Mouse (Mus musculus) liver, adult 2 months (tissue): Measurements from ENCODE around the gene Gm49387.

Source experiments
- CTCF ChIP-seq: fragments of 200-500 bp; IDR thresholded peaks from 2 replicates; pipeline ENCODE4 v1.5.1; 2011; ENCODE audit warnings: low read depth, low read length, control low read depth
- POLR2A ChIP-seq: fragments of 200-500 bp; IDR thresholded peaks from 2 replicates; pipeline ENCODE4 v1.6.1; 2011; ENCODE audit warnings: low read length, control low read depth; ENCODE audit not compliant: insufficient read depth; ENCODE audit errors: extremely low read depth

GRCm38 (mm10) chr14:31565478-31566212, 75.0 kb downstream of the Gm49387 start:
- no peak for TF ChIP-seq CTCF
- no peak for TF ChIP-seq POLR2A
